Mouse (Mus musculus) cerebellum, adult 11 months (tissue): ENCODE data around the gene Sos1.
A peak's percentile ranks its signal among the peaks of the same experiment; 100 is the strongest.
"Not testable (repeated sequence)": the region's sequence is repeated elsewhere in the genome, so short reads cannot be mapped to it uniquely, and the experiment has no call there.

Source experiments
- DNase-seq: peaks from one replicate; pipeline ENCODE4 v3.0.0; 2022

Gene Sos1

GRCm38 (mm10) chr17:80492811-80493210, 12.6 kb upstream of the Sos1 start:
- no peak for DNase-seq

DNA sequence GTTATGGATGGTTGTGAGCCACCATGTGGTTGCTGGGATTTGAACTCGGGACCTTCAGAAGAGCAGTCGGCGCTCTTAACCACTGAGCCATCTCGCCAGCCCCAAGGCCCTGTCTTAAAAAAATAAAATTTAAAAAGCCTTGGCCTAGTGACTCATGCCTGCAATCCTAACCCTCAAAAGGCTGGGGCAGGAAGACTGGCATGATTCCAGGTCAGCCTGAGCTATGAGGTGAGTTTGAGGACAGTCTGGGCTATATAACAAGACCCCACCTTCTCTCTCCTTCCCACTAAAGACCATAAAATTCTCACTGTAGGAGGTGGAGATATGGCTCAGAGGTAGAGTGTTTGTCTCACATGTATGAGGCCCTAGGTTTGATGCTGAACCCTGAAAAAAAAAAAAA, 12.0 kb upstream of the Sos1 start:
- DNase-seq = no peak

GRCm38 (mm10) chr17:80490166-80490565, 9.9 kb upstream of the Sos1 start:
- DNase-seq = no peak

DNA sequence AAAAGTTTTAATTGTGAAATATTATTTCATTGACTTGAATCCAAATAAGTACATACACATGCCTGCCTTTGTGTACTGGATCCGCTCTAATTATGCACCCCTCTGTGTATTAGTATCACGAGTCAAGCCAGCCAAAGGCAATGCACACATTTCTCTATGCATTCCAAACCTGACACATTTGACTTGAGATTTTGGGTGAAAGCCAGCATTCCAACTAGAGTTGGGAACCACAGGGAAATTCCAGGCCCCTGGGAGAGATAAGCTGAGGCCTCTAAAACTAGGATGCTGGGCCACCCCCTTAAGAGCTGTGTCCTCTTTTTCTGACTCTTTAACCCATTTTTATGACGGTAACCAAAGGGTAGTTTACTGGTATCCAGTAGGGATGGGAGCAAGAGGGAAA, 8.7 kb upstream of the Sos1 start:
- DNase-seq = no peak

GRCm38 (mm10) chr17:80485160-80485559, 4.9 kb upstream of the Sos1 start:
- no peak for DNase-seq

DNA sequence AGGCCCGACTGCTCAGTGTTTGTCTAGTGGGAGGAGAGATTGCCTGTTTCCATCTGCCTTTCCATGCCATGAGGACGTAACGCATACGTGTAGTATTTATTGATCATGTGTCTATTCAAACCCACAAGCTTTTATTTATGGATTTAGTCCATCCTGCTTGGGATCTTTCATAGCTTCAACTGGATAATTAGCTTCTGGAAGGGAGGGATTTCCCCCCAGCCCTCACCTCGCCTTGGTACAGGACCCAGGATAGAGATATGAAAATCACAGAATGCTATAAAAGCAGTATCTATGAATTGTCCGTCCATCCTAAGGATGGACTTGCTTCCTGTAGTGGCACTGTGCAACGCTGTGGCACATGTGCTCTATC, 587 bp upstream of the Sos1 start:
- no peak for DNase-seq

DNA sequence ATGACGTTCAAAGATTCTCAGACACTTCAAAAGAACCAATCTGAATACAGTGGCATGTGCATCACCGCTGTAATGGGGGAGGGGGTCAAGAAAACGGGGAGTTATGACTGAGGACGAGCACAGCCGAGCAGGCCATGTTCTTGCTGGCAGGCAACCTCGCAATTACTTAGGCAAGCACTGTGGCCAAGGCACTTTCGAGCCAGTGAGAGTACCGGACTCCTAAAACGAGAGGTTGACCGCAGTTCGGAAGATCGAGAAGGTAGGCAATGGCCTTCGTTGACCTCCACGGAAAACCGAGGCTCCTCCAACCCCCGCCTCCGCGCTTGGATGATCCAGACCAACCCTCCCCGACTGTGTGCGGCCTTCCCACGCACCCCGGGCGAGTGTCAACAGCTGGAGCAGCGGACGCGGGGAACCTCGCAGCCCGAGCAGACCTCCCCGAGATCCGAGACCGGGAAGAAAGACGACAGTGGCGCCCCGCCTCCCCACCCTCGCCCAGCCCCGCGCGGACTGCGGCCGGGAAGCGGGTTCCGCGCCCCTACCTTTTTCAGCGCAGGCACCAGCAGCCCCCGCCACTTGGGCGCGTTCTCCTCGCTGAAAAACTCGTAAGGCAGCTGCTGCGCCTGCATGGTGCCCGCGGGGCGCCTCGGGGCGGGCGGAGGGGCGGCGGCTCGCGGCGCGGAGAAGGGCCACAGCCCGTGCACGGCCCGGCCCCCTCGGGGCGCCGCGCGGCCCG, 790 bp downstream of the Sos1 start:
- peak; percentile 47 for DNase-seq

GRCm38 (mm10) chr17:80477679-80478078, 2.6 kb downstream of the Sos1 start:
- DNase-seq = no peak

DNA sequence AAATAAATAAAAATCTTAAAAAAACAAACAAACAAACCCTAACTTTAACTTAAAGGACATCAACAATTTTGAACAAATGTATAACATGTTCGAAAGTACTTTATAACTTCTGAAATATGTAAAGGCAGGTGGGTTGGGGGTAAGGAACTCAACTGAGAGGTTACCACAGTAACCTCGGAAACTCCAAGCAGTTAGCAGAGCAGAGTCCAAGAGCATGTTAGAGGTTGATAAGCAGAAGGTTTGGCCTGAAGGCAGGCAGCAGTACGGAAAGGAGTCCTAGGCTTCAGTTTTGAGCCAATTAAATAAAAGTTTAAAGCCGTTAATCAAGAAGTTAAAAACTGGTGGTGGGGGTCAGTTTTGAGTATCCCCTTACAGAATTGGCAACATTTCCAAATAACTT, 3.8 kb downstream of the Sos1 start:
- no peak for DNase-seq

DNA sequence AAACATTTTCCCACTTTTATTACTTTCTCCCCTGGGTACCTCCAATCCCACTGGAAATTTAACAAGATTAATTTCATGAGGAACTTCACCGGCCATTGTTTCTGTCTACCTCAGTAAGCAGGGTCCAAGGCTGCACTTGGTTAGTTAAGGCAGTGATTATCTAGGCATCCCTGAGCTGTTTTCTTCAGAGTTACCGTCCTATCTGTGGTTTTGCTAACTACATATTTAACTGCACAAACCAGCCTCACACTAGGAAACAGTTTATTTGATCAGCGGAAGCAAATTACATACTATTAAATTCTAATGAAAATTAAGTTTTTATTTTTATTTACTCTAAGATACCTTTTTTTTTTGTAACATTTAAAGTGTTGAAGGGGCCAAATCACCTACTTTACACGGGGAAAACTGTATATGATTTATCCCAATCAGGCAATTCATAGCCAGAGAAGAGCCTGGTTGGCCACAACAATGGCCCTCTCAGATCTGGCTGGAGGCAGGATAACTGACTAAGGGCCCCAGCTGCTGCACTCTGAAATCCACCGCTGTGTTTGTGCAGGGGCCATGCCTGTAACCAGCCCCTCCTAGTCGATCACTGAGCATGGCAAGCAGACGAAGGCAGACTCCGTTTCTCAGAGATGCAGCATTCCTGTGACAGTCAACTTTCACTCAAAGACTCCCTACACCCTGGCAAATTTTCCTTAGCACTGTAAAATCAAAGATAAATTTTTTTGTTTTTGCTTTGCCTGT, 9.0 kb downstream of the Sos1 start:
- no peak for DNase-seq

- not testable (repeated sequence) for DNase-seq
Measured at GRCm38 (mm10) chr17:80468417-80468894, 11.8 kb downstream of the Sos1 start.

DNA sequence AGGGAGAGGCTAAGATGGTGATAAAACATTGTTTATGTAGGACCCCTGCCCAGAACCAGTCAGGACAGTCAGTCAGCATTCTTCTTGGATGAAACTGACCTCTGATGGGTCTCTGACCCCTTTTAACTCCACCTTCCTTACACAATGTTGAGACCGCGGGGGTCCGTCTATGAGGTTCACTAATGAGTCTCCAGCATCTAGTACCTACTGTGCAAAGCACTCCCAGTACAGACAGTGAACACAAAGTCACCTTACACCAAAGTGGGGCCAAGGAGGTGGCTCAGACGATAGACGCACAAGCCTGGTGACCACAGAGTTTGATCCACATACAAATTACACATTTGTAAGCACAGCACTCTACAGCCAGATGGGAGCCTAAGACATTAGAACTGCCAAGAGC, 20.0 kb downstream of the Sos1 start:
- DNase-seq = no peak

DNA sequence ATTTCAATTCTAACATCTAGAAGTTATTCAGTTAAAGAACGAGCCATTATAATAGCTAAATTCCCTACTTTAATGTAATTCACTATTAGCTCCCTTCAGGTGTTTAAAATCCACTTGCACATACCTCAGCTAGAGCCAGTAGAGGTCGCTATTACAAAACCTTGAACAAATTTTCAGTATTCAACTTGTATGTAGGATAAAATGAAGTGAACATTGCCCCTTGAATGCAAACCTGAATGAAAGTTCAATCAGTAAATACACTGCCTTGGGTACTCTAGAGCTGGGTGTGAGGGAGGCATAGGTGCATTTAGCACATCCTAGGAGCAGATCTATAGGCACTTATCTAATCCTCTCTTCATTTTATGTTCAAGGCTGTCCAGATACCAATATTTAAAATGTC, 24.6 kb downstream of the Sos1 start:
- peak; percentile 14 for DNase-seq

GRCm38 (mm10) chr17:80450426-80451030, 29.7 kb downstream of the Sos1 start:
- no peak for DNase-seq

DNA sequence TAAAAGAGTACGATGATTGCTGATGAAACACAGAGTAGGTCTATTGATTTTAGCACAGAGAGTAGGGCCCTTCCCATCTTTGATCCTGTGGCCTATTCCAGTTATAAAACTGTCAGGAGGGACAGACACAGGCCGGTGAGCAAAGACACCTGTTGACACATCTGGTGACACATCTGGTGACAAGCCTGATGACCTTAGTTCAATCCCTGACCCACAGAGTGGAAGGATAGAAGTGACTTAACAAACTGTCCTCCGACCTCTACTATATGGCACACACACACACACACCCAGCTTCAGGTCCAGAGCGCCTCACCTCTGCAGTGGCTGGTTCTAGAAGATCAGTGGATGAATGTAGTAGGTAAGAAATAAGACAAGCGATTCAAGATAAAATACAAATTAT, 33.8 kb downstream of the Sos1 start:
- no peak for DNase-seq

GRCm38 (mm10) chr17:80445433-80445832, 34.8 kb downstream of the Sos1 start:
- DNase-seq = no peak

GRCm38 (mm10) chr17:80435680-80436079, 44.6 kb downstream of the Sos1 start:
- no peak for DNase-seq

- DNase-seq = no peak
Measured at GRCm38 (mm10) chr17:80434430-80434829, 45.8 kb downstream of the Sos1 start.

DNA sequence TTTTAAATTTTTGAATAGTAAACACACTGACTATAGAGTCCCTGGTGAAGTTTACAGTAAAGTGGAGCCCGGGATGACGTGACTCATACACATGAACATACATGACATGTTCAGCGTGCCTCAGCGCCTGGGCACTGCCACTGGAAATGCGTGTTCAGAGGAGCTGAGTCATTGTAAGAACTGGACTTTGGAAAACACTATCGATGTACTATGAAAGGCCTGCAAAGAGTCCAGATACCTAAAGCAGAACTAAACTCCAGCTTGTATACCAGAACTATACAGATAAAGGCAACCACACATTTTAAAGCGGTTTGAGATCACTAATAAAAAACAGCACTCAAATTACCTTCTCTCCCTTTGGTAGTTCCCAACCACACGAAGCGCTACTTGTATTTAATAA, 48.3 kb downstream of the Sos1 start:
- no peak for DNase-seq

DNA sequence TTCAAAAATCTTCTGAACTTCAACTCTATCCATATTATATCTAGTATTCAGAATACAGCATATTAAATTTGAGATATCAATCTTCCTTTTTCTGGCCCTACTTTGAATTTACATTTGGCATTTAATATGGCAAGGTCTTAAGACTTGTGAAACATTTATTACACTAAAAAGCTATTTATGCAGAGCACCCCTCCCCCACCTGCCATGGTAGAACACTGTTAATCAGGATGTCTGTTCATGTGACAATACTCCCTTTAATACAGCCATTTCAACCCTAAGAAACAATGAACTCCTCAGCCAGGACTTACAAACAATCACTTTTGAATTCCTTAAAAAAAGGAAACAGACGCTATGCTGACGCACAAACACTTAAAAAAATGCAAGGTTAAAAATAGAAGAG, 52.3 kb downstream of the Sos1 start:
- no peak for DNase-seq

DNA sequence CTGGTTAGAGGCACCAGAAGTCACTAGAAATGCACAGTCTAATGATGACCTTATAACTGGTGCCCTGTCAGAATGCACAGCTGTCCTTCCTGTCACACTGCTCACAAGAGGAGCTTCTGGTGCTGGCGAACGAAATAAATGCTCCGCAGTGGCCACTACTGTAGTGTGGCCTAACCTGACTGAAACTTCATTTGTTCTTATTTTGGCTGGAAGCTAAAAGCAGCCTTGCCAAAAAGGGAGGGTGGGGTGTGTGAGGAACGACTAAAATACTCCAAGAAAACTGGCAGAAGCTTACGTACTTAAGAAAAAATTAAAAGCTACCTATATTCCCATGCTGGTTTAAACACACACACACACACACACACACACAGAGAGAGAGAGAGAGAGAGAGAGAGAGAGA, 53.4 kb downstream of the Sos1 start:
- no peak for DNase-seq

- DNase-seq = no peak
Measured at GRCm38 (mm10) chr17:80426171-80426570, 54.1 kb downstream of the Sos1 start.

DNA sequence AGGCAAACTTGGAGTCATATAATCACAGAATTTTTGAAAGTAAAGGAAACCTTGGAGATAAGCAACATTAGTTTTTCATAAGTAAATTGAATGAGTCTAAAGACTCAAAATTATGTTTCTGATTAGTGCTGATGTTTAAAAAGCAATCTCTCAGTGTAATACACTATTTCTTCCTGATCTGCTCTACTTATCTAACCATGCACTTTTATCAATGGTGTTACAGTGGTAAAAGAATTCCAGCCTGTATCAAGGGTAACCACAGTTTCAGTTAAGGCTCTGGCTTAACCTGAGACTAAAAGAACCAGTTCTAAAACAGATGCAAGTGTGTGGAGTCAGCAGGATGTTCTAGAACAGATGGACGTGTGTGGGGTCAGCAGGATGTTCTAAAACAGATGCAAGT, 59.3 kb downstream of the Sos1 start:
- DNase-seq = no peak

- DNase-seq = no peak
Measured at GRCm38 (mm10) chr17:80418572-80419210, 61.6 kb downstream of the Sos1 start.
